Mouse (Mus musculus) bone marrow macrophage, adult 2 months (primary cell): ENCODE measurements around the gene Gmfb. TPM values are rescaled to one million over a fixed set of nuclear protein-coding genes. Genes with fewer than 3 reads are reported as not detected.

Experiments used
- H3K27ac ChIP-seq: 2 replicates; pipeline ENCODE4 v1.5.1; 2012; ENCODE audit warnings: low read depth, low read length; ENCODE audit not compliant: insufficient read depth
- H3K4me1 ChIP-seq: 2 replicates; pipeline ENCODE4 v1.6.1; 2012; ENCODE audit warnings: low read length; ENCODE audit not compliant: control insufficient read depth, insufficient read depth
- H3K4me3 ChIP-seq: 2 replicates; pipeline ENCODE4 v1.5.1; 2012; ENCODE audit warnings: mild to moderate bottlenecking, low read length, moderate library complexity; ENCODE audit not compliant: insufficient read depth
- CTCF ChIP-seq: IDR thresholded peaks from 2 replicates; pipeline ENCODE4 v1.5.1; 2012; ENCODE audit warnings: low read depth, mild to moderate bottlenecking, low read length, moderate library complexity
- POLR2A ChIP-seq: IDR thresholded peaks from 2 replicates; pipeline ENCODE4 v1.6.1; 2012; ENCODE audit warnings: mild to moderate bottlenecking, low read depth, low read length, borderline replicate concordance
- polyA plus RNA-seq: library from polyadenylated mRNA; stranded (reverse); fragments of >200 nt; gene quantifications from 2 replicates; pipeline ENCODE4 v1.2.4, GENCODE M21; 2012; ENCODE audit not compliant: missing spikeins, insufficient read depth, insufficient read length

Gene Gmfb
- polyA plus RNA-seq, 1 experiment: 73.4 TPM

DNA sequence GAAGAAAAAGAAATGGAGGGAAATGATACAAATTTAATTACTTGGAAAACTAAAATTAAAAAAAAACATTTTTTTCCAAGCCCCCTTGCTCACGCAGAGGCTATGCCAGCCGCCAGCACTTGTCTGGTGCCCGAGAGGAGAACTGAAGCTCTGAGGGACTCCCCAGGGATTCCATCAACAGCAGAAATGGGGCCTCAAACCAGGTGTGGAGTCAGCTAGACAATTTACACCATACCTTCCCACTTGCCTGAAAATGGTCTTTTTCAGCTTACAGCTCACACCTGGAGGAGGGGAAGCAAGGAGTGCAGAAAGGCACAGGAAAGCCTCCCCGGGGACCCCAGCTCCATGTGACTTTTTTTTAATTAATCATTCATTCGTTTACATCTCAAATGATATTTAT, 36.8 kb downstream of the Gmfb start:
- no peak overlapping the region for H3K27ac ChIP-seq
- no peak overlapping the region for H3K4me3 ChIP-seq
- H3K4me1 ChIP-seq: peaks cover 11% of the 10 kb centered on the region
- TF ChIP-seq POLR2A (no peak), CTCF (no peak)

DNA sequence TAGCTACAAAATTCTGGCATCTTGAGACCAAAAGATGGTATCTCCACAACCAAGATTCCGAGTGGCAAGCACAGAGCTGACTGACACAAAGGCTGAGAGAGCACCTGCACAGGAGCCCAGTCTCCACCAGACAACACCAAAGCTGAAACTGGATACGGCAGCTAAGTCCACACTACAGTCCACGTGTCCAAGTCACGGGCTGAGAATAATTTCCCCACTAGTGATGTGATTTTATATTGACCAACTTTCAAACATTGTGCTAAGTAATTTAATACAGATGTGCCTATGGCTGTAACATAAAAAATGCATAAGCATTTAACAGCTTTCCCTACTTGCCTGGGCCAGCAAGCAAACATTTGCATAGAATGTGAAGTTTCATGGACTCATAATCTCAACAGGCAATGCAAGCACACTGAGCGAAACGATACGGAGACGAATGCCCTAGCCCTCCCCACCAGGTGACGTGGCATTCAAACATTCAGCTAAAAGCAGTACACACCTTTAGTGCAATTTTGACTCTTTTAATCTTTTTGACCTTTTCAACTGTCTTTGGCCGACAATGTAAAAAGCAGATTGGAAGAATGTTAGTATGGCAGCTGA, 38.6 kb downstream of the Gmfb start:
- H3K4me3 ChIP-seq: no peak overlapping the region
- no peak for TF ChIP-seq POLR2A
- no peak for TF ChIP-seq CTCF
- no peak overlapping the region for H3K27ac ChIP-seq
- H3K4me1 ChIP-seq: peaks cover 4% of the 10 kb centered on the region; the same call in 1 of the 2 replicates

DNA sequence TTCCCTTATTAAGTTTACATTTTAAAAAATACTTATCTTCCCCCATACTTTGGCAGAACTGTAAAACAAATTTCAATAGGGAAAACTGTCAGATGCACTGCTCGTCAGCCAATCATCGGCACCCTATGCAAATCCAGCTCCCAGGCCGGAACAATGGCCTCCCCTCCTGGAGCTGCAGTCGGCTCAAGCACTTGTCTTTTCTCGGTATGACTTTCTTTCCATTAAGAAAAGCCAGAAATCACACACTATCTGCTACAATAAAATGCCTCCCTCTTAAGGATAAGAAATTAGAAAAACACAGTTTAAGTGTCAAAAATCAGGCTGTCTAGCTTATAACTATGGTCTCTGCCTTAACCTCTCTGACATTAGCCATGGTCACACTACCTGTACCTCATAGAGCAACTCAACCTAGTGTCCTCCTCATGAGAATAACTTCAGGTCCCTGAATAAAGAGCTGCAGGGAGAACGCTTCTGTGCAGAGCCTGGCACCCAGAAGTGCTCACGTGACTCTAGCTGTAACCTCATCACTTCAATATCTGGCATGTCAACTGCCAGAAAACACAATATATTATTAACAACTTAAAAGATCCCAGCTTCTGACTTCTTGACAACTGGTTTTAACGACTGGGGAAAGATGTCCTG, 39.7 kb downstream of the Gmfb start:
- no peak for TF ChIP-seq CTCF
- TF ChIP-seq POLR2A: no peak
- H3K4me3 ChIP-seq: no peak overlapping the region
- H3K4me1 ChIP-seq: peaks cover 5% of the 10 kb centered on the region; the same call in 1 of the 2 replicates
- H3K27ac ChIP-seq: no peak overlapping the region

DNA sequence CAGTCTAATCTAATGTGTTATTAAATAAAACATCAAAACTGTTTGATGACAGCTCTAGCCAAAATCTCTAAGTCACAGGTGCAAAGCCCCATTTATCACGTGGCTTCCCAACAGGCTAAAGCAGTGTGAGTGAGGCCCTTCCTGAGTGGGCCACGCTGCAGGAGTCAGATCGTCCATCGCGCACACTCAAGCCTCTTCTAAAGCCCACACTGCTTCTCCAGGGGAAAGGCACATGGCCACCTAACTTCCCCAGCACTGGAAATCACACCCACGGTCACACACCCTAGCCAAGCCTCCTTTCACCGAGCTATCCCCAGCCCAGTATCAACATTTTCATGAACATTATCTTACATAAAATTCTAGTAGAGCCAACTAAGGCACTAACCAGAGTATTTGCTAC, 41.0 kb downstream of the Gmfb start:
- TF ChIP-seq POLR2A: no peak
- TF ChIP-seq CTCF: no peak
- Histone ChIP-seq H3K4me1 (peaks cover 7% of the 10 kb centered on the region; the same call in 1 of the 2 replicates), H3K27ac (no peak overlapping the region), H3K4me3 (no peak overlapping the region)

DNA sequence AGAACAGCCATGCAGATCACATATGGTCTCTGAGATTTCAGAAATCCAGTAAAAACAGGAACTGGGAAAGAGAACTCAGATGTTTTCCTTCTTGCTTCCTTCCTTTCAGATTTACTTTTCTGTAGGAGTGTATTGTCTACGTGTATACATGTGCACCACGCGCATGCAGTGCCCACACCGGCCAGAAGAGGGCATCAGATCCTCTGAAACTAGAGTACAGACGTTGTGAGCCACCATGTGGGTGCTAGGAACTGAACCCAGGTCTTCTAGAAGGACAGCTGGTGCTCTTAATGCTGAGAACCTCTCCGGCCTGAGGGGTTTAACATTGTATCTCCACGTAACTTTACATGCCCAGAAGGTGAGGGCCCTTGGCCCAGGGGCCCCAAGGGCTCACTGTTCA, 42.8 kb downstream of the Gmfb start:
- Histone ChIP-seq H3K4me3 (no peak overlapping the region), H3K27ac (no peak overlapping the region), H3K4me1 (peaks cover 6% of the 10 kb centered on the region; the same call in 1 of the 2 replicates)
- TF ChIP-seq POLR2A: no peak
- 0 out of 2 replicates have a peak, but pooled peaks have one; percentile 23 for TF ChIP-seq CTCF

DNA sequence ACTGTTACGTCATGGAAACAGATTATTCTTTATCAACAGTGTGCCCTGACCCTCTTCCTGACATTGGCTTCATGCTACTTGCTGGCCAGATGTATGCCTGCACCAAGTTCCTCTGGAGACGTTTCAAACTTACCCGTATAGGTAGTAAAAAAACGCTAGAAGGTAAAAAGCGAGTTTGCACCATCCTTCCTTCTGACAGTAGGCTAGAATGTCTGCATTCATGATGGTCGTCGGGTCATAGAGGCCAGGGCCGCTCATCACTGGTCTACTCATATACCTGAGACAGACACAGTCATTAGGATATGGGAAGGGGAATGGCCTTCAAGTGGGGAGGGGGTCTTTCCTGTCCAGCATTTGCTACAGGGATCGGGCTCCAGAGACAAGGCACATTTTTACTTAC, 43.3 kb downstream of the Gmfb start:
- Histone ChIP-seq H3K4me1 (peaks cover 6% of the 10 kb centered on the region; the same call in 1 of the 2 replicates), H3K4me3 (no peak overlapping the region), H3K27ac (no peak overlapping the region)
- TF ChIP-seq CTCF (no peak), POLR2A (no peak)

DNA sequence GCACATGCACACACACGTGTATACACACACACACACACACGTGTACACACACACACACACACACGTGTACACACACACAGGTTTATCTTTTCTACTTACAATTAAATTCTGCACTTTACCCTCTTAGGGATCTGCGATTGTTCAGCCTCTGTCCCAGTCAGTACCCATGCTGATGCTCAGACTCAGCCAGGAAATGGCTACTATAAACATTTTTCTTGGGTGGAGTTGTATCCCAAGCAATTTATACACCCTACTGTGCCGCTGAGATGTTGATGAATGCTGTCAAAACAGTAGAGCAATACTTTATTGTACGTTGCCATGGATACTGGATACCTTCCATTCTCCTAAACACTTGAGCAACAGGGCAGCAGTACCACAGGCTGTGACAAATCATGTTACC, 52.0 kb downstream of the Gmfb start:
- H3K4me1 ChIP-seq: no peaks in the 10 kb centered on the region
- H3K4me3 ChIP-seq: no peak overlapping the region
- no peak for TF ChIP-seq CTCF
- TF ChIP-seq POLR2A: no peak
- no peak overlapping the region for H3K27ac ChIP-seq

DNA sequence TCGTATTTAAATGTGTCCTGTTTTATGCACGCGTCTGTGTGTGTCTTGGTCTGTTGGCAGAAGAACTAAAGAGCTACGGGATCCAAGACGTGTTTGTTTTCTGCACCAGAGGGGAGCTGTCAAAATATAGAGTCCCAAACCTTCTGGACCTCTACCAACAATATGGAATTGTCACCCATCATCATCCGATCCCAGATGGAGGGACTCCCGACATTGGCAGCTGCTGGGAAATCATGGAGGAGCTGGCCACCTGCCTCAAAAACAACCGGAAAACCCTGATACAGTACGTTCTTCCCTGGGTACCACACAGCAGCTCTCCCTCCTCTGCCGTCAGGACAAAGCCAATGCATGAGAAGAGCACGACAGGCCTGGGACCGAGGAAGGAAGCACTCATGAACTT, 54.9 kb downstream of the Gmfb start:
- Histone ChIP-seq H3K4me3 (no peak overlapping the region), H3K4me1 (no peaks in the 10 kb centered on the region), H3K27ac (no peak overlapping the region)
- TF ChIP-seq POLR2A: no peak
- no peak for TF ChIP-seq CTCF

DNA sequence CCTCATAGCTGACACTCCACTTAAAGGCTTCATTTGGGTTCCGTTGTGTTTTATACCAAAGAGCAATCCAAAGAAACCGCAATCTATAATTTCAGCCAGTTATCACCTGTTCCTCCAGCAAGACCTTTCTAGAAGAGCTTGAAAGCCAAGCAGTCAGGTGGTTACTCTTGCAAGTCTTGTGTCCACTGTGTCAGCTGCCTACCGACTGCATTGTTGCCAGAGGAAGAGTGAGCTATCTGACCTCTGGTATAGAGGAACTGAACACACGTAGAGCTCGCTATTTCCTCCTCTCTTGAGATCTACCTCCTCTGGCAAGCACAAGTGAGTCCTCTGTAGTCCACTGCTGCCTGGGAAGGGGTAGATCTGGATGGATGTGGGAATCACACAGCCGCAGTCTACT, 60.9 kb downstream of the Gmfb start:
- H3K4me1 ChIP-seq: peaks cover 6% of the 10 kb centered on the region
- H3K4me3 ChIP-seq: peak overlapping the region; percentile 78
- TF ChIP-seq POLR2A: no peak
- TF ChIP-seq CTCF: no peak
- H3K27ac ChIP-seq: no peak overlapping the region

DNA sequence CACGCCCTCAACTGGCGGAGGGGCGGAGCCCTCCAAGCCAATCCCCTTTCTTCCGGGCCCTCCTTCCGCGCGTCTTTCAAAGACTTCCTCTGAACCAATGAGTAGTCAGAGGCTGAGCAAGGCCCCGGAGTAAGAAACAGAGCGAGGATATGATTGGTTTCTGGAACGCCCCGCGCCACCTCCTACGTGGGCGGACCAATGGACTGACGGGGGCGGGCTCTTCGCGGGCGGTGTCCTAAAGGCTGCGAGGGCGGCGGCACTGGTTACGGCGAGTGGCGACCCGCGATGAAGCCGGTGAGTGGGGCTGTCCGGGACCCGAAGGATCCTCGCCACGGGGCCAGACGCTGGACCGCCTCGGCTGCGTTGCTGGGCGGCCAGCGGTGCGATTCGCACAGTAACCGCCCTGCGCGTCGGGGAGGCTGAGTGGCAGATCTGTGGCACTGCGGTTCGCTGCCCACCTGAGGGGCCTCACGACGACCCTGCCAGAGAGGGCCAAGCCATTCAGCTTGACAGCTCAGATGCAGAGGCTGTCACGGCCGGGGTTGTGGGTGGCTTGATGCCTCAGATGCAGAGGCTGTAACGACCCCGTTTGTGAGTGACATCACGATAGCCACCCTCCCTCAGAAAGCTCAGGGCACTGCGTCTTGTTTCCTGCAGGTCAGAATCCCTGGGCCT, 61.5 kb downstream of the Gmfb start, which contains the start of gene Cdkn3:
Gene Cdkn3, plus strand, starts transcription at position 187 of the 675 bp plus-strand sequence.
- H3K4me1 ChIP-seq: peaks cover 6% of the 10 kb centered on the region
- TF ChIP-seq CTCF: no peak
- TF ChIP-seq POLR2A: no peak
- H3K27ac ChIP-seq: no peak within 1 kb of the TSS
- peak within 1 kb of the TSS; percentile 78 for H3K4me3 ChIP-seq
